Mouse (Mus musculus): ENCODE results near the gene Gns.

Gene Gns

GRCm38 (mm10) chr10:121398599-121398998 lies 33.7 kb downstream of the Gns start:
- intact Hi-C loops (cut with DNase I): no loop called here

DNA sequence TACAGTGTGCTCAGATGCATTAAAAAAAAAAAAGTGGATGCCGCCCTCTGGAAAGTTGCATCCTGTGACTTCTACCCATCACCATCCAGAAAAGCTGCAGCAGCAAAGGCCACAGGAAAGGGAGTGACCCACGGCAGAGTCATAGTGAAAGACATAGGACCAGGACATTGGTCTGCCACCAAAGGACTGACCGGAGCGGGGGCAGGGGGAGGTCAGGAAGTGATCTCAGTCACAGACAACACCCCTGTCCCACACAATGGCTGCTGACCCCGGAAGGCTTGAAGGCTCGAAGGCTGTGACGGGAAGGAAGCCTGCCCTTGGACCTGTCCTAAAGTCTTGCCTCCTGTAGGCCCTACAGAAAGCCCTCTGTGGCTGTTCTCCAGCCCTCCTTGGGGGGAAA lies 36.1 kb downstream of the Gns start:
- intact Hi-C loops (cut with DNase I): no loop called here

GRCm38 (mm10) chr10:121403104-121403503 lies 38.2 kb downstream of the Gns start:
- intact Hi-C loops (cut with DNase I): no loop called here

- intact Hi-C loops (cut with DNase I): no loop called here
Observed at GRCm38 (mm10) chr10:121403946-121404345, 39.1 kb downstream of the Gns start.

- intact Hi-C loops (cut with DNase I): loop anchor here (2.0 to 5.0 kb wide), 2 partner anchors 68 to 107 kb away; partner anchors contain the start of gene Rassf3
Observed at GRCm38 (mm10) chr10:121409717-121410116, 44.8 kb downstream of the Gns start.

- intact Hi-C loops (cut with DNase I): loop anchor here (5.0 kb wide), 1 partner anchor 65 kb away; the partner anchor contains the start of gene Rassf3
Observed at GRCm38 (mm10) chr10:121411721-121412455, 47.0 kb downstream of the Gns start.

- intact Hi-C loops (cut with DNase I): loop anchor here (5.0 kb wide), 1 partner anchor 64 kb away; the partner anchor contains the start of gene Rassf3
Observed at GRCm38 (mm10) chr10:121412824-121413223, 47.9 kb downstream of the Gns start.

DNA sequence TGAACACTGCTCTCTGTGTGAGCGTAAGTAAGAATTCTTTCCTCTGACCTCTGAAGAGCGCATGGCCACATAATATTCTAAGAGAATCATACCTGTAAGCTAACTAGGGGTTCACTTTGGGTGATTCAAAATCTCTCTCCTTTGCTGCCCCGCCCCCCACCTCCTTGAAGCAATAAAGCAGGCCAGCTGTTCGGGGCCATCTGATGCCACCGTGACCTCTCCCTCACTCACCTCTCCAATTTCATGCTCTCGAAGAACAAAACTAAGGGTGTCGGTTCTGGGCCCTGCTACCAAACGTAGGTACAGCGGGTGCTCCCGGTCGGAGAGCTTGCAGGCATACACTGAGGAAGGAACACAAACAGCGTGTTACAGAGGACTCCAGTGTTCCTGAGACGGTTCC lies 49.2 kb downstream of the Gns start:
- intact Hi-C loops (cut with DNase I): loop anchor here (5.0 kb wide), 1 partner anchor 63 kb away; the partner anchor contains the start of gene Rassf3

- intact Hi-C loops (cut with DNase I): no loop called here
Observed at GRCm38 (mm10) chr10:121418835-121419234, 53.9 kb downstream of the Gns start.

- intact Hi-C loops (cut with DNase I): no loop called here
Observed at GRCm38 (mm10) chr10:121419640-121420470, 55.0 kb downstream of the Gns start.

DNA sequence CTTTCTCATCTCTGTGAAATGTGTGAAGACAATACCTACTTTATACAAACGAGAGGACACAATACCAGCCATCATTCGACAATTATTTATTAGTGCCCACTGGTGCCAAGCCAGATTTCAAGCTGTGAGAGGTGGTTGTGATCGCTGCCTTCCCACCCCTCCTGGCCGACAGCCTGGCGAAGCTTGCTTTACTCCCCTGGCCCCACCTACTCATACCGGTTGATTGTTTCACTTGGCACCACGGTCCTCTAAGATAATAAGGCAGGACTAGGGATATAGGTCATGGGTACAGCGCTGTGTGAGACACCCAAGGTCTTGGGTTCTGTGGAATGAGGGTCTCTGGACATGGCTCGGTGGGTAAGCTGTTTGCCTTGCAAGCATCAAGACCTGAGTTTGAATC lies 56.1 kb downstream of the Gns start:
- intact Hi-C loops (cut with DNase I): no loop called here

DNA sequence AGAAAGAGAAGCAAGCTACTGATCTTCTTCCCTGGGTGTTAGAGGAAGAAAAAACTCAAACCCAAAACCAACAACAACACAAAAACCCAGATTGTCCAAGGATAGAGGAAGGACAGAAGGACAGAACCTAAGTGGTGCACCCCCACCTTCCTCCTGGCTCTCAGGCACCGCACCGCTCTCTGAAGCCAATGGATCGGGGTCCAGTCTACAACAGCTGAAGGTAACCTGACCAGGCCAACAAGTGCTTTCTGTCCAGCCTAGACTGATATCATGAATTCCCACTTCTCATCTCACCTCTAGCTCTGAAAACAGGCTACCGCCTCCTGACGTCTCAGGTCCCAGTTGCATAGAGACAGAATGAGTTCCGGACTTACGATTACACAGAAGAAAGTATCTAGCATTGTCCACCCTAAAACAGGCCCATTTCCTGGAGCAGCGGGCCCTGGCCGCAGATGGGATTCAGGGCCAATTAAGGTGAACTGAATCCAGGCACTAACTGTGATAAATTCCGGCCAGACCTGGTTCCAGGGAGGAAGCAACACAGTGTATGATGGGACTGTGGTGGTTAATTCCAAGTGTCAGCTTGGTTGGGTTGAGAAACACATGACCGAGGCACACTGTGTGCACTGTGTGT lies 56.9 kb downstream of the Gns start:
- intact Hi-C loops (cut with DNase I): no loop called here

DNA sequence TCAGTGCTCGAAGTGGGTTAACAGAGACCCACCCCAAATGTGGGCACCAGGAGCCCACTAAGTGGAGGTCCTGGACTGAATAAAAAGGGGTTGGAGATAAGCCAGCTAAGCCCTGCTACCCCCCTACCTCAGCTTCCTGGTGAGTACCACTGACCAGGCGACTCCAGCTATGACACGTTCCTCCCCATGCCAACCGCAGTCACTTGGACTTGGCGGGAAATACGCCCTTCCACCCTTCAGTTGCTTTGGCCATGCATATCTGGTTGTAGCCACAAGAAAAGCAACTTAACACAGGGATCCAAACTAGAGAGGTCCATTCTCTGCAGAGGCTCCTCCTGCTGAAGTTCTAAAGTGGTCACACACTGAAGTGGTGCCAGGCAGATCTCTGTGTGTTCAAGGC lies 57.4 kb downstream of the Gns start:
- intact Hi-C loops (cut with DNase I): no loop called here

DNA sequence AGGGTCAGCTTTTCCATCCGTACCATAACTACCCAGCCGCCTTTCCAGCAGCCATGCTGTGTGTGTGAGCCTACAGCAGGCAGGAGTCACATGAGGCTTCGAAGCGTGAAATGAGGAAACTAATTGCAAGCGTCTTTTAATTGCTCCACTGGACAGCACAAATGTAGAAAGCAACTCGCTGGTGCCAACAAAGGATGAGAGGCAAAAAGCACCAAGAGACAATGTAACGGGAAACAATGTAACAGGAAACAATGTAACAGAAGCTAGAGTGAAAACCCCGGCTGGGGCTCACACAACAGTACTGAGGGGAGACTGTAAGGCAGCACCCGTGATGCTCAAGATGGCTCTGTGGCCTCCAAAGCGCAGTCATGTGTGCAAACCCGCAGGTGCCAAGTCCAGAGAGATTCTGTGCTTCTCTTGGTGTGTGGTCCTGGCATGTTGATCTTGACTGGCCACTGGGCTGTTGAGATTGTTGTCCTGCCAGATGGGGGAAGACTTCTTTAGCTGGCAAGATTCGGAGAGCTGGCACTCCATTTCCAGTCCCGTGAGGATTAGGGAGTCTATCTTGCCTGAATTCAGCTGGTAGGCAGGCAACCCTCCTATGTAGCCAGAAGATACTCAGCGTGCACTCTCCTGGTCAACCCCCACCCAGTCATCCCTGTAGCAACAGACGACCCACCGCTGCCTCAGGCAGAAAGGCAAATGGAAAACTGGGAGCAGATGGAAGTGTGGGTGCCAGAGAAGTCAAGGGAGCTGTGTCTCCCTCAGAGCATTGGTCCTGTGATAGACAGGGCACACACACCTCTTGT lies 58.9 kb downstream of the Gns start:
- intact Hi-C loops (cut with DNase I): no loop called here

DNA sequence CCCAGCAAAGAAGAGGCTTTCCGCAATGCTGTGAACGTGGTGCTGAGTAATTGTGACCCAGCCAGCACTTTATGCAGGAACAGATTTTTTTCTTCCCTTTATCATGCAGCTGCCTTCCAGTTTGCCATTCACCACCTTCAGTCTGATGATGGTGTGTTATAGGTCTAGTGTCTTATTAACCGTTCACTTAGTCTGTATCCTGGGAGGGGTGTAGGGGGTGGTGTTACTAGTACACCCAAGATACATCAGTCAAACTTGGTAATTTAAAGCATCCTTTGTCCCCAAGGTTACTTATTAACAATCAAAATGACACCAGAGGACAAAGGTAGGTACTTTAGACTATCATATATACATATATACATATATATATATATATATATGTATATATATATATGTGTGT lies 59.6 kb downstream of the Gns start:
- intact Hi-C loops (cut with DNase I): no loop called here

- intact Hi-C loops (cut with DNase I): no loop called here
Observed at GRCm38 (mm10) chr10:121425079-121425478, 60.2 kb downstream of the Gns start.

- intact Hi-C loops (cut with DNase I): no loop called here
Observed at GRCm38 (mm10) chr10:121425506-121426025, 60.7 kb downstream of the Gns start.

GRCm38 (mm10) chr10:121426458-121427070 lies 61.7 kb downstream of the Gns start:
- intact Hi-C loops (cut with DNase I): no loop called here

DNA sequence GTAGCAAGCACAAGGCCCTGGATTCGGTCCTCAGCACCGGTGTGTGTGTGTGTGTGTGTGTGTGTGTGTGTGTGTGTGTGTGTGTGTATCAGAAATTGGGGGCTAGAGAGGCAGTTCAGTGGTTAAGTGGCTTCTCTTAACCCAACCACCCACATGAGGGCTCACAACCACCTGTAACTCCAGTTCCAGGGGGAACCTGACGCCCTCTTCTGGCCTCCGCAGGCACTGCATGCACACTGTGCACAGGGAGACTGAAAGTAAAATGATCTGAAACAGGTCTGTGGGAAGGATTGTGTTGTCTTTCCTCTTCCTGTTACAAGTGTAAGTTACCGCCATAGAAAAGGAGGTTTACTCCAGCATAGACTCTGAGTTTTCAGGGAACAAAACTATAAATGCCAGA lies 62.2 kb downstream of the Gns start:
- intact Hi-C loops (cut with DNase I): no loop called here

DNA sequence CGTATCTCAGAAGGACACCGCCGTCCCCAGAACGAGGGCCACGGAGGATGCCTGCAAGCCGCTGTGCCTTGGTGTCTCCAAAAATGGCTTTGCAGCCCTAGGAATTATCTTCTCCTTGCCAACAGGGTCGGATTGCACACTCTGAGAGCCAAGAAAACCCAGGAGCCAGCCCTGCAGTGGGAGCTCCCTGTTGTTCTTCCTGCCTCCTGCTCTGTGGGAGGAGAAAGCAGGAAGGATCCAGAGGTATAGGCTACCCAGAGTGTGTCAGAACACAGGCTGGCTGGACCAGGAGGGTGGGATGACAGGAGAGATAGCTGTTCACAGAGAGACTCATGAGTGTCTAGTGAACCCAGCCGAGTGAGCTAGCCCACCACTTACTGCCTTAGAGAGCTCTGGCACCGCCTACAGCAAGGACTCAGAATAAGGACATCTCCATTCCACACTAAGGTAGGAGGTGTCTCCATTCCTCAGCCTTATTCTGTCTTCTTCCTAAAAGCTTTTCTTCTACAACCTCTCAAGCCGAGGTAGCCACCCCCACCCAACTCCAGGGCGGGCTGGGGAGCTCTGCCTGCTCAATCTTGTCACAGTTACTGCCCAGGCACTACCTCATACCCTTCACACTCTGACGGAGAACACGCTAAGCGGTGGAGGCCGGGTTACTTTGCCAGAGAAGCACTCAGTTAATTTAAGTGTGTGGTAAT lies 63.3 kb downstream of the Gns start:
- intact Hi-C loops (cut with DNase I): no loop called here

Measured in adrenal gland (tissue).